Mouse (Mus musculus): Measurements from ENCODE around the gene Fosb.
A peak's percentile ranks its signal among the peaks of the same experiment; 100 is the strongest.

Fosb gene

DNA sequence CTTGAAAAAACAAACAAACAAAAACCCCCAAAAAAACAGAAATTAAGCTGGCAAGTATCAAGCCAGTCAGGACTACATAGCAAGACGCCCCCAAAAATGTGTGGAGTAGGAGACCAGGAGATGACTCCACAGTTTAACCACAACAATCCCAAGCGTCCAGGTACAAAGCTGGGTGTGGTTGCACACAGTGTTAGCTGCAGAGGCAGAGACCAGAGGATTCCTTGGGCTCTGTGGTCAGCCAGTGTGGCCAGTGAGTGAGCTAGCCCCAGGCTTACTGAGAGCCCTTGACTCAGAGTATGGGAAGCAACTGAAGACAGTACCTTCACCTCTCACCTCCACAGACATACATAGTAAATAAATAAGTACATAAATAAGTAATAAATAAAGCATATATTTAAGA, 22.1 kb upstream of the Fosb start:
- DNase-seq (ENCODE audit: low spot score in 2 of 2) = no peak

DNA sequence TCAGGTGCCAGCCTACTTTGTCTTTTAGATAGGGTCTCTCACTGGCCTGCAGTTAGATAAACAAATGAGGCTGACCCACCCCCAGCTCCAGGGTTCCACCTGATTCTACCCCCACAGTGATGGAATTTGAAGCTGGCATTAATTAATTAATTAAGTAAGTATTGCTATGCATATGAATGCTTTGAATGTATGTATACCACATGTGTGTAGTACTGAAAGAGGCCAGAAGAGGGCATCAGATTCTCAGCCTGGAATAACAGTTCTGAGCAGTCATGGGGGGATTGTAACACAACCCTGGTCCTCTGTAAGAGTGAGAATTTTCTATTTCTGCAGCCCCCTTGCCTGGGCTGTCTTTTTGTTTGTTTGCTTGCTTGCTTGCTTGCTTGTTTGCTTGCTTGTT, 18.6 kb upstream of the Fosb start:
- DNase-seq (ENCODE audit: low spot score in 2 of 2) = no peak

- DNase-seq (ENCODE audit: low spot score in 2 of 2) = no peak
These were observed 17.9 kb upstream of the Fosb start for GRCm38 (mm10) chr7:19327782-19328181.

GRCm38 (mm10) chr7:19327128-19327527, 17.3 kb upstream of the Fosb start:
- no peak for DNase-seq (ENCODE audit: low spot score in 2 of 2)

GRCm38 (mm10) chr7:19326359-19326758, 16.5 kb upstream of the Fosb start:
- peak in 1 of 2 experiments; percentile 56 for DNase-seq (ENCODE audit: low spot score in 2 of 2)

DNA sequence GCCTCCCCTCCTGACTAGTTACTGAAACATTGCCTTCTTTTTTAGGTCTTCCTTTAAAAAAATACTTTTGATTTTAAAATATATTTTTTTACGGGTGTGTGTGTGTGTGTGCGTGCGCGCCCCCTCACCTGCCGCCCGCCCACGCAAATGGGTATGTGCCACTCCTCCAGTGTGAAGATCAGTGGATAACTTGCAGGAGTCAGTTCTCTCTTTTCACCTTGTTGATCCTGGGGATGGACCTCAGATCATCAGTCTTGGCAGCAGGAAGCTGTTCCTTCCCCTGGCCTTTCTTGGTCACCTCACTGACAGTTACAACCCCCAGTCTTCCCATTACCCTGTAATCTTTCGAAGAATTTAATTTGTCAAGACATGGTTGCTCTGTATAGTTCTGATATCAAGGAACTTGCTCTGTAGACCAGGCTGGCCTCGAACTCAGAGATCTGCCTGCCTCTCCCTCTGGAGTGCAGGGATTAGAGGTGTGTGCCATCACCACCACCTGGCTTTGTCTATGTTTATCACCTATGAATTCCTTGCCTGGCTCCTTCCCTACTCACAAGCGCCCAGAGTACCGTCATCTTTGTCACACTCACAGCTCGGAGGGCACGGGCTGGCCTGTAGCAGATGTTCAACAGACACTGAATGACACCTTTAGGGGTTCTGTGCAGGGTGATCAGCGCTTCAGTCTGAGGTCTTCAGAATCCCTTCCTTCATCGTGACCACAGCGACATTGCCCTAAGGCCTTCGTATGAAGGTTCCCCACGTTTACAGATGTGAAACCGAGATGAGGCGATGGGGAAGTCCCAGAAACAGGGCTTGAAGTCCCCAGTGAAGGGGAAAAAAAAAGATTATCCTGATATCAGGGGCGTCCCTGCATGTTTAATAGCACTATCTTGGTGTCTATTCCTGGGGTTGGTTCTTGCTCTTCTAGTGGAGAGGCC, 15.7 kb upstream of the Fosb start:
- no peak for DNase-seq (ENCODE audit: low spot score in 2 of 2)

GRCm38 (mm10) chr7:19324221-19324620, 14.4 kb upstream of the Fosb start:
- DNase-seq (ENCODE audit: low spot score in 2 of 2) = no peak

DNA sequence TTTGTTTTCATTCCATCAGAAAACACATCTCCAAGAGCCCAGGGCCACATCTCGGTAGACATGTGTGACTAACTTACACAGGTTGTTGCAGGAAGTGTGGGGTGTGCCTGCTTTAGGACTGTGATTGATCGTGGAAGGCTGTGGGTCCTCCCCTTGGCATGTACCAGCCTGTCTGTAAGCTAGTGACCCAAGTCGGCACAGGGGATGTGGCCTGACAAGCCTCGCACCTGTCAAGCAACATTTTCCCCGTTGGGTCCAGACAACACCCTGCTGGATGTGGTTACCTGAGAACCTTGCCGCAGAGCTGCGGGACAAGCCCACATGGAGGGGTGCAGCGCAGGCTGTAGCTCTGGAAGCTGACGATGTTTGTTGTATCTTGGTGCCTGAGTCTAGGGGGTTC, 12.6 kb upstream of the Fosb start:
- DNase-seq (ENCODE audit: low spot score in 2 of 2) = no peak

- DNase-seq (ENCODE audit: low spot score in 2 of 2) = no peak
These were observed 11.6 kb upstream of the Fosb start for GRCm38 (mm10) chr7:19321464-19321863.

DNA sequence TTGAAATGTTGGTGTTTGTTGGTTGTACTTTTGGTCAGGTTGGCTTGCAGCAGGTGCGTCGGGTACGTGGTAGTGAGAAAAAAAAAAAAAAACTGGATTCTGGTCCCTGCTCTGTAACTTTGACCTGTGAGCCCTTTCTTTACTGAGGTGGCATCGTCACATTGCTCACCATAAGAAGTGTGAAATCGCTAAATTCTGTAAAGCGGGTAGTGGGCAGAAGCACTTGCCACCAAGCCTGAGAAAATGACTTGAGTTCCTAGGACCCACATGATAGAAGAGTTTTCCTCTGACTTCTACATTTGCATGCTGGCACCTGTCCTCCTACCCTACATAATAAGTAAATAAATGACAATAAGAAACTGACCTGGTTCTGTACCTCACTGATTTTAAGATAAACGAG, 10.8 kb upstream of the Fosb start:
- no peak for DNase-seq (ENCODE audit: low spot score in 2 of 2)

DNA sequence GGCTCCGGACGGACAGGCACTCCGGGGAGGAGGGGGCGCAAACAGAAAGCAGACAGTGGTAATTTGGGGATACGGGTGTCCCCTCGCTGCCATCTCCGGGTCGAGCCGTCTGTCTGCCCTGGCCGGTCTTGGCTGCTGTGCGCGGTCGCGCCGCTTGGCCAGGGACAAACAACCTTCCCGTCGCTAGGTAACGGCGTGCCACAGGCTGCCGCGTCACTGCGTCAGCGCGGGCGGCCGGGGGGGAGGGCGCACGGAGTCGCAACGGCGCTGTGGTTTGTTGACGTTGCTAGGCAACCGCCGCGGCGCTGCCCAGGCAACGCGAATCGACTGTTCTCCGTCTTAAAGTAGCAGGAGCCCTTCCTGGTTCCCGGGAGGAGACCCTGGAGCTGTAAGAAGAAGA, 10.1 kb upstream of the Fosb start:
- DNase-seq (ENCODE audit: low spot score in 2 of 2) = peak; percentile 69 to 85

DNA sequence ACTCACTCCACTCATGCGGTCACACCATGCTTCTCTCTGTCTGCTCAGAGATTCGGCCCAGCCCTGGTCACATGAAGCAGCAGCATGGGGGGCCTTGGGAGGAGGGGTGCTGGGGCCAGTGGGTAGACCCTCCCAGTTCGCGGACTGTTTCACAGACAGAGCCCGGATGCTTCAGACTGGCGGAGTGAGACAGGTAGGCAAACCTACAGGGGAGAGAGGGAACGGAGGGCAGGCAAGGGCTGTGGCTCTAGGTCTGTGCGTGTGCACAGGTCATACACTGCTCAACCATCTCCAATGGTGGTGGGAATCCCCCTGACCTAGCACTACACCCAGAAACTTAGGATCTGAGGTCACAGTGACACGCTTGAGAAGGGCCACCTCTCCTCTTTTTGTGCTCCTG, 9.6 kb upstream of the Fosb start:
- no peak for DNase-seq (ENCODE audit: low spot score in 2 of 2)

- DNase-seq (ENCODE audit: low spot score in 2 of 2) = no peak
These were observed 8.8 kb upstream of the Fosb start for GRCm38 (mm10) chr7:19318676-19319075.

DNA sequence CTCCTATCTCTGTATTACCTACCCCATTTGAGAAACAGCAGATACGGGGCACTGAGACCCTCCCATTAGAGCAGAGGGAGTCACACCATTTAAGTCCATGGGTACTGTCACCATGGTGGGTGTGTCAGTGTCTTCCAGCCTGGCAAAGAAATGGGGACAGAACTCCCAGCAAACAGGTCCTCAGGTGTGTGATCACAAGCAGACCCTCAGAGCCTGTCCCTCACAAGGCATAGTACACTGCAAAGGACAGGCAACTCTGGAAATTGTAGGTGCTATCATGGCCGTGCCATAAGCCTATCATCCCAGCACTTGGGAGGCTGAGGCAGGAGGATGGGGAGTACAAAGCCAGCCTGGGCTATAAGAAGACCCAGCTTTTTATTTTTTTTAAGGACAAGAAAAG, 8.3 kb upstream of the Fosb start:
- DNase-seq (ENCODE audit: low spot score in 2 of 2) = no peak

DNA sequence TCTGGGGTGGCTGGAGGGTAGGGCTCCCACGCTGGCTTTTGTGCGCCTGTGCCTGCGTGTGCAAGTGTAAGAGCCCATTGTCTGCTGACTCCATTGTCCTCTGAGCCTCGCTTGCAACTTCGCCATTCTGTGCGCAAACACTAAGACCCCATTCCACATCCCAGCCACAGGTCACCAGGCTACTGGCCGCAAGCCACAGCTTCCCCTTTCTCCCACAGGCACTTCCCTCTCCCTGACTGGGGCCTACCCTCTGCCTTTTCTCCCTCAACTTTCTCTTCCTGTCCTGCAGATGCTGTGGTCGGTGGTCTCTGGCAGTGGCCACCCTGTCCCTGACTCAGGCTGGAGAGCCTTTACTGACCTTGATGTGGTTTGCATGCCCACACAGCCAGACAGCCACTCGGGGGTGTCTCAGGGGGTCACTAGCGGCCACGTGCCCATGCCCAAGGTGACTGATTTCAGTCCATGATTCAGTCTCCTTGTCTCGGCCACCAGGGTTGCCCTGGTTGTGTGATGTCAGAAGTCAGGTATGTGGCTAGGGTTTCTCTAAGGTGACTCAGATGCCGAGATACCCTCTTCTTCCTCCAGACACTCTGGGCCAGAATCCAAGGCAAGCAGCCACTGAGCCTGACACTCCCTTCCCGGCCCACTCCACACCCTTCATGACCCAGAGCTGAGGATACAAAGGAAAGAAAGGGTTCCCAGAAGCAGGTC, 6.8 kb upstream of the Fosb start:
- no peak for DNase-seq (ENCODE audit: low spot score in 2 of 2)

DNA sequence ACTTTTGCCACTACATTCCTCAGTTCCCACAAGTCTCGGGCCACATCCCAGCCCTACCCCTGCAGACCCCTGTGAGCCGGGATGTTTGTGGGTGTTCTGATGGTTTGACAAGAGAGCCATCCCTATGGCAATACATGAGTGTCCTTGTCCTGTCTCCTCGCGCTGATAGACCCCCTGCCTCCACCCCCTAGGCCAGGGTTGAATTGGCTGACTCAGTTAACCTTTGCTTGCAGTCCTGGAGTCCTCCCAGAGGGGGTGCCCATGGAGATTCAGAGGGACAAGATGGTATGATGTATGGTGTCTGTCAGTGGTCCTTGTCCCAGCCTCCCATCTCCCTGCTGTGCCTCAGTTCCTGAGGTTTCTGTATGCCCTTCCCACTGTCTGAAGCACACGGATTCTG, 4.2 kb upstream of the Fosb start:
- DNase-seq (ENCODE audit: low spot score in 2 of 2) = no peak

GRCm38 (mm10) chr7:19311991-19312390, 2.1 kb upstream of the Fosb start:
- DNase-seq (ENCODE audit: low spot score in 2 of 2) = no peak

- DNase-seq (ENCODE audit: low spot score in 2 of 2) = no peak
These were observed 470 bp downstream of the Fosb start for GRCm38 (mm10) chr7:19309278-19309883.

- peak; percentile 86 to 90 for DNase-seq (ENCODE audit: low spot score in 2 of 2)
These were observed 1.2 kb downstream of the Fosb start for GRCm38 (mm10) chr7:19308454-19309277.

DNA sequence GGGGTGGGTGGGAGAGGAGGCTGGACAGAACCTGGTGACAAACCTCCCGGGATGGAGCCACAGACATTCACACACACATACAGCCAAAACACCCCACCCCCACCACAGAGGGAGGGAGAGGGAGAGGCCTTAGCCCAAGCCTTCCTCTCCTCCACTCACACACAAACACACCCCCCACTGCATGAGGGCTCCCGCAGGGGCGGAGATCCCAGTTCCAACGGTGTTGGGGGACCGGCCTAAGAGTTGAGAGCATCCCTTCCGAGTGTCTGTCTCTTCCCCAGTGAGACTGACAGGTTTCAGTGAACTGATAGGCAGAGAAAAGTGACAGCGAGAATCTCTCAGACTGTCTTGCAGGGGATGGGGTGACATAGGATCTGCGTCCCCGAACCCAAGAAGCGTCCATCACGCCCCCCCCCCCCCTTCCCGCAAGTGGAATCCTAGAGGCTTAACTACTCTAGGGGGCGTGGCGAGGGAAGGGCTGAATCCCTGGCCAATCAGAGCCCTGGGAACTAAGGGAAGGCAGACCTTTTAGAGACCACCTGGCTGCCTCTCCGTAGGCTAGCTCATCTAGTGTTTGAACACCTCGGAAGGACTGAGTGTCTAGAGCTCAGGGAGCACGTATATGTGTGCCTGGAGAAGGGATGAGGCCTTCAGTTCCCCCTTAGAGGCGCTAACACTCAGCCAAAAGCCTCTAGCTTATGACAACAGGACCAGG, 2.0 kb downstream of the Fosb start:
- DNase-seq (ENCODE audit: low spot score in 2 of 2) = peak in 1 of 2 experiments; percentile 37

Data from spleen, postnatal 14 days (tissue).